Mouse (Mus musculus) CH12.LX (cell line): ENCODE data around the gene Lrriq4. TPM values are rescaled to one million over a fixed set of nuclear protein-coding genes. Genes with fewer than 3 reads are reported as not detected.
A peak's percentile ranks its signal among the peaks of the same experiment; 100 is the strongest.

Source experiments
- DNase-seq: peaks from one replicate; pipeline ENCODE4 v3.0.0-alpha.2; 2013; ENCODE audit errors: extremely low read depth
- H3K27ac ChIP-seq: 2 replicates; pipeline ENCODE4 v1.5.1; 2012; ENCODE audit warnings: low read depth, mild to moderate bottlenecking, control low read depth, moderate library complexity; ENCODE audit not compliant: insufficient read depth
- H3K27me3 ChIP-seq: replicated peaks from 2 replicates; pipeline ENCODE3; 2012; ENCODE audit warnings: inconsistent platforms
- H3K36me3 ChIP-seq, 2 experiments: replicated peaks in 1 of 2; 2 replicates each; pipeline versions ENCODE3 to v1.6.1; 2012; ENCODE audit warnings: inconsistent platforms in 1 of 2, low read length in 1 of 2, mild to moderate bottlenecking in 1 of 2, mixed read lengths in 1 of 2, moderate library complexity in 1 of 2; ENCODE audit not compliant: control insufficient read depth in 1 of 2, insufficient read depth in 1 of 2
- H3K4me1 ChIP-seq, 2 experiments: 2 replicates each; pipeline ENCODE4 v1.6.1; 2012; ENCODE audit warnings: inconsistent platforms in 1 of 2, moderate library complexity in 1 of 2; ENCODE audit not compliant: insufficient read depth in 2 of 2, control insufficient read depth in 1 of 2
- H3K4me2 ChIP-seq: 2 replicates; pipeline ENCODE4 v1.6.1; 2012; ENCODE audit warnings: low read depth, mild to moderate bottlenecking, control low read depth; ENCODE audit not compliant: poor library complexity, insufficient read depth, severe bottlenecking
- H3K4me3 ChIP-seq, 3 experiments: fragments of 150-350 bp in 1 of 3; sonication (generic) in 1 of 3; replicated peaks in 1 of 3; 2 replicates each; pipeline versions ENCODE3 to v1.5.1; 2011 to 2012; ENCODE audit warnings: low read depth in 2 of 3, low read length in 2 of 3, mild to moderate bottlenecking in 2 of 3, moderate library complexity in 2 of 3, control low read depth in 1 of 3, improper control_type of control experiment in 1 of 3, inconsistent platforms in 1 of 3, mixed read lengths in 1 of 3; ENCODE audit not compliant: poor library complexity in 1 of 3
- H3K79me2 ChIP-seq: replicated peaks from 2 replicates; pipeline ENCODE4 v1.6.1; 2012; ENCODE audit warnings: mild to moderate bottlenecking, moderate library complexity; ENCODE audit not compliant: control insufficient read depth, poor library complexity, insufficient read depth, severe bottlenecking; ENCODE audit errors: extremely low read depth
- H3K9ac ChIP-seq: 2 replicates; pipeline ENCODE4 v1.6.1; 2012; ENCODE audit warnings: low read depth, mild to moderate bottlenecking, control low read depth, moderate library complexity; ENCODE audit not compliant: insufficient read depth
- H3K9me3 ChIP-seq: replicated peaks from 2 replicates; pipeline ENCODE3; 2012; ENCODE audit warnings: low read length, inconsistent platforms, mixed read lengths
- BHLHE40 ChIP-seq: IDR thresholded peaks from 2 replicates; pipeline ENCODE4 v1.6.1; 2011; ENCODE audit warnings: mild to moderate bottlenecking, low read depth, low read length, improper control_type of control experiment
- CHD1 ChIP-seq: IDR thresholded peaks from 2 replicates; pipeline ENCODE4 v1.6.1; 2012; ENCODE audit warnings: low read depth, low read length, improper control_type of control experiment, inconsistent platforms
- CHD2 ChIP-seq: IDR thresholded peaks from 2 replicates; pipeline ENCODE4 v1.6.1; 2011; ENCODE audit warnings: low read length, improper control_type of control experiment
- E2F4 ChIP-seq: IDR thresholded peaks from 2 replicates; pipeline ENCODE4 v1.6.1; 2011; ENCODE audit warnings: low read depth, low read length, improper control_type of control experiment; ENCODE audit not compliant: insufficient replicate concordance
- ELF1 ChIP-seq: IDR thresholded peaks from 2 replicates; pipeline ENCODE4 v1.6.1; 2014; ENCODE audit warnings: low read depth, mild to moderate bottlenecking, inconsistent platforms, low read length, improper control_type of control experiment
- EP300 ChIP-seq: IDR thresholded peaks from 2 replicates; pipeline ENCODE4 v1.6.1; 2011; ENCODE audit warnings: low read length, improper control_type of control experiment
- IRF4 ChIP-seq: IDR thresholded peaks from 2 replicates; pipeline ENCODE4 v1.6.1; 2014; ENCODE audit warnings: low read depth, mild to moderate bottlenecking, inconsistent platforms, low read length, improper control_type of control experiment
- KAT2A ChIP-seq: IDR thresholded peaks from 2 replicates; pipeline ENCODE4 v1.6.1; 2012; ENCODE audit warnings: low read length, improper control_type of control experiment, inconsistent platforms; ENCODE audit not compliant: insufficient replicate concordance
- MAFK ChIP-seq: IDR thresholded peaks from 2 replicates; pipeline ENCODE4 v1.6.1; 2011; ENCODE audit warnings: low read length, improper control_type of control experiment; ENCODE audit not compliant: insufficient replicate concordance
- MXI1 ChIP-seq: IDR thresholded peaks from 2 replicates; pipeline ENCODE4 v1.6.1; 2011; ENCODE audit warnings: mild to moderate bottlenecking, low read depth, low read length, improper control_type of control experiment
- MYC ChIP-seq: IDR thresholded peaks from 2 replicates; pipeline ENCODE4 v1.6.1; 2011; ENCODE audit warnings: low read depth, mild to moderate bottlenecking, improper control_type of control experiment, low read length
- NELFE ChIP-seq: IDR thresholded peaks from 2 replicates; pipeline ENCODE4 v1.6.1; 2011; ENCODE audit warnings: low read depth, low read length, improper control_type of control experiment
- NRF1 ChIP-seq: IDR thresholded peaks from 2 replicates; pipeline ENCODE4 v1.6.1; 2014; ENCODE audit warnings: low read depth, mild to moderate bottlenecking, inconsistent platforms, low read length, improper control_type of control experiment, moderate library complexity
- POLR2A ChIP-seq: IDR thresholded peaks from 2 replicates; pipeline ENCODE4 v1.6.1; 2011; ENCODE audit warnings: low read depth, mild to moderate bottlenecking, improper control_type of control experiment, low read length
- RAD21 ChIP-seq: IDR thresholded peaks from 2 replicates; pipeline ENCODE4 v1.6.1; 2011; ENCODE audit warnings: low read depth, mild to moderate bottlenecking, low read length, improper control_type of control experiment, moderate library complexity
- SIN3A ChIP-seq: IDR thresholded peaks from 2 replicates; pipeline ENCODE4 v1.6.1; 2012; ENCODE audit warnings: low read length, improper control_type of control experiment, inconsistent platforms
- SMC3 ChIP-seq: IDR thresholded peaks from 2 replicates; pipeline ENCODE4 v1.6.1; 2011; ENCODE audit warnings: low read depth, low read length, improper control_type of control experiment
- TBP ChIP-seq: conservative IDR thresholded peaks from 2 replicates; pipeline ENCODE4 v1.6.1; 2011; ENCODE audit warnings: low read depth, low read length, improper control_type of control experiment
- USF1 ChIP-seq: IDR thresholded peaks from 2 replicates; pipeline ENCODE4 v1.6.1; 2014; ENCODE audit warnings: low read depth, mild to moderate bottlenecking, inconsistent platforms, low read length, improper control_type of control experiment
- USF2 ChIP-seq: conservative IDR thresholded peaks from 2 replicates; pipeline ENCODE4 v1.6.1; 2011; ENCODE audit warnings: low read depth, low read length, improper control_type of control experiment
- ZC3H11A ChIP-seq: IDR thresholded peaks from 2 replicates; pipeline ENCODE4 v1.6.1; 2012; ENCODE audit warnings: low read depth, mild to moderate bottlenecking, inconsistent platforms, low read length, improper control_type of control experiment
- ZNF384 ChIP-seq: IDR thresholded peaks from 2 replicates; pipeline ENCODE4 v1.6.1; 2012; ENCODE audit warnings: low read depth, low read length, improper control_type of control experiment, inconsistent platforms
- dilution Hi-C: fragments of 300-500 bp; cut with MboI; formaldehyde crosslinking; loops from 2 replicates; pipeline ENCODE4 v1.14.3; 2020; ENCODE audit warnings: low sequenced_read_pairs; ENCODE audit not compliant: extremely low pct_unique_long_range_greater_than_20kb, extremely low pct_ligation_motif_present
- in situ Hi-C: fragments of 300-500 bp; cut with MboI; formaldehyde crosslinking; loops from 3 replicates; pipeline ENCODE4 v1.14.3; 2019; ENCODE audit warnings: low sequenced_read_pairs, low pct_ligation_motif_present, low pct_unique_long_range_greater_than_20kb, mixed read lengths
- polyA plus RNA-seq: library from polyadenylated mRNA; unstranded; fragments of >175 nt; gene quantifications from 2 replicates; pipeline ENCODE4 v1.2.1, GENCODE M21; 2012; ENCODE audit warnings: low read depth; ENCODE audit not compliant: insufficient read length
- total RNA-seq, 2 experiments: library from RNA; depleted of rRNA; stranded (reverse); fragments of 300-350 nt in 1 of 2; fragments of >200 nt in 1 of 2; gene quantifications; 2 replicates each; pipeline ENCODE4 v1.2.3; 2012 to 2014

Lrriq4 gene
- total and polyA plus RNA-seq, 3 experiments, result not detected

GRCm38 (mm10) chr3:30601175-30601574 is 43.1 kb upstream of the Lrriq4 start:
- peaks cover 24% of the 10 kb centered on the region for H3K79me2 ChIP-seq
- H3K9ac ChIP-seq, result peak overlapping the region; percentile 40; the same call in 1 of the 2 replicates
- peak; percentile 94 for DNase-seq
- no peaks in the 10 kb centered on the region for H3K9me3 ChIP-seq
- in situ Hi-C loops, result no loop called here
- H3K27ac ChIP-seq, result peak overlapping the region; percentile 59; the same call in 1 of the 2 replicates
- dilution Hi-C loops, result no loop called here
- H3K27me3 ChIP-seq, result no peaks in the 10 kb centered on the region
- H3K4me2 ChIP-seq, result peak overlapping the region; percentile 61; the same call in 1 of the 2 replicates
- TF ChIP-seq MXI1 (0 out of 2 replicates have a peak, but pooled peaks have one; percentile 6), TBP (peak; percentile 100), USF2 (no peak), E2F4 (0 out of 2 replicates have a peak, but pooled peaks have one; percentile 85), MAFK (peak; percentile 98), ELF1 (peak; percentile 96), KAT2A (peak; percentile 82; the same call in 1 of the 2 replicates), NRF1 (peak; percentile 65), MYC (0 out of 2 replicates have a peak, but pooled peaks have one; percentile 1), EP300 (no peak), ZC3H11A (no peak), CHD1 (peak; percentile 61; the same call in 1 of the 2 replicates), IRF4 (0 out of 2 replicates have a peak, but pooled peaks have one; percentile 10), SMC3 (no peak), BHLHE40 (no peak), ZNF384 (no peak), CHD2 (no peak), SIN3A (peak; percentile 89; the same call in 1 of the 2 replicates)
- peaks cover 3 to 32% of the 10 kb centered on the region in 2 experiments; a peak in 3 of 4 replicates for H3K4me1 ChIP-seq
- peak overlapping the region; percentile 62 to 77 (median 62) for H3K4me3 ChIP-seq
- peaks cover 6 to 16% of the 10 kb centered on the region in 2 experiments for H3K36me3 ChIP-seq

- TF ChIP-seq EP300 (peak; percentile 54; the same call in 1 of the 2 replicates), NELFE (peak; percentile 22), NRF1 (peak; percentile 98), TBP (peak; percentile 71; the same call in 1 of the 2 replicates), CHD1 (peak; percentile 87), MXI1 (peak; percentile 7; the same call in 1 of the 2 replicates), USF1 (no peak), POLR2A (no peak), SIN3A (0 out of 2 replicates have a peak, but pooled peaks have one; percentile 17), RAD21 (no peak)
- Histone ChIP-seq H3K79me2 (peaks cover 27% of the 10 kb centered on the region), H3K27me3 (no peaks in the 10 kb centered on the region), H3K9me3 (no peaks in the 10 kb centered on the region), H3K27ac (peak overlapping the region; percentile 38; the same call in 1 of the 2 replicates), H3K4me1 (peaks cover 6 to 36% of the 10 kb centered on the region in 2 experiments), H3K36me3 (peaks cover 9 to 19% of the 10 kb centered on the region in 2 experiments), H3K4me2 (peak overlapping the region; percentile 61; the same call in 1 of the 2 replicates), H3K9ac (peak overlapping the region; percentile 40; the same call in 1 of the 2 replicates), H3K4me3 (peak overlapping the region; percentile 62 to 94 (median 77))
- in situ Hi-C loops (no loop called here), dilution Hi-C loops (no loop called here)
- DNase-seq, result no peak
Observed at GRCm38 (mm10) chr3:30601610-30602064, 42.7 kb upstream of the Lrriq4 start.
